Mouse (Mus musculus): ENCODE measurements around the gene 9530068E07Rik.
"Not testable (repeated sequence)": the region's sequence is repeated elsewhere in the genome, so short reads cannot be mapped to it uniquely, and the experiment has no call there.

9530068E07Rik gene

GRCm38 (mm10) chr11:52395940-52396596 lies at the start of gene 9530068E07Rik:
9530068E07Rik (plus strand) TSS chr11:52396428.
- DNase-seq (ENCODE audit: low spot score): peak; percentile 92

- DNase-seq (ENCODE audit: low spot score): peak; percentile 82
These were observed 49.6 kb upstream of the 9530068E07Rik start for GRCm38 (mm10) chr11:52346635-52347005.

GRCm38 (mm10) chr11:52348156-52348555 lies 48.1 kb upstream of the 9530068E07Rik start:
- DNase-seq (ENCODE audit: low spot score): no peak

GRCm38 (mm10) chr11:52348724-52349123 lies 47.5 kb upstream of the 9530068E07Rik start:
- DNase-seq (ENCODE audit: low spot score): no peak

- DNase-seq (ENCODE audit: low spot score): no peak
These were observed 45.3 kb upstream of the 9530068E07Rik start for GRCm38 (mm10) chr11:52350924-52351323.

GRCm38 (mm10) chr11:52352271-52352670 lies 44.0 kb upstream of the 9530068E07Rik start:
- DNase-seq (ENCODE audit: low spot score): no peak

GRCm38 (mm10) chr11:52354644-52355043 lies 41.6 kb upstream of the 9530068E07Rik start:
- no peak for DNase-seq (ENCODE audit: low spot score)

- DNase-seq (ENCODE audit: low spot score): no peak
These were observed 40.6 kb upstream of the 9530068E07Rik start for GRCm38 (mm10) chr11:52355601-52356000.

- not testable (repeated sequence) for DNase-seq (ENCODE audit: low spot score)
These were observed 39.1 kb upstream of the 9530068E07Rik start for GRCm38 (mm10) chr11:52357091-52357490.

- no peak for DNase-seq (ENCODE audit: low spot score)
These were observed 37.7 kb upstream of the 9530068E07Rik start for GRCm38 (mm10) chr11:52358520-52358919.

- DNase-seq (ENCODE audit: low spot score): no peak
These were observed 36.4 kb upstream of the 9530068E07Rik start for GRCm38 (mm10) chr11:52359686-52360470.

GRCm38 (mm10) chr11:52360471-52361277 lies 35.6 kb upstream of the 9530068E07Rik start, which contains the start of gene Vdac1:
Vdac1 (plus strand) TSS chr11:52360860.
- DNase-seq (ENCODE audit: low spot score): peak; percentile 93

- peak; percentile 77 for DNase-seq (ENCODE audit: low spot score)
These were observed 34.8 kb upstream of the 9530068E07Rik start for GRCm38 (mm10) chr11:52361287-52361921.

GRCm38 (mm10) chr11:52364376-52364775 lies 31.9 kb upstream of the 9530068E07Rik start:
- DNase-seq (ENCODE audit: low spot score): no peak

GRCm38 (mm10) chr11:52365143-52365542 lies 31.1 kb upstream of the 9530068E07Rik start:
- no peak for DNase-seq (ENCODE audit: low spot score)

GRCm38 (mm10) chr11:52366358-52366757 lies 29.9 kb upstream of the 9530068E07Rik start:
- DNase-seq (ENCODE audit: low spot score): no peak

GRCm38 (mm10) chr11:52368176-52368985 lies 27.8 kb upstream of the 9530068E07Rik start:
- DNase-seq (ENCODE audit: low spot score): no peak

GRCm38 (mm10) chr11:52369252-52370134 lies 26.7 kb upstream of the 9530068E07Rik start:
- DNase-seq (ENCODE audit: low spot score): no peak

GRCm38 (mm10) chr11:52370135-52370452 lies 26.1 kb upstream of the 9530068E07Rik start:
- DNase-seq (ENCODE audit: low spot score): no peak

GRCm38 (mm10) chr11:52370538-52370937 lies 25.7 kb upstream of the 9530068E07Rik start:
- DNase-seq (ENCODE audit: low spot score): no peak
